Mouse (Mus musculus) embryonic facial prominence, embryonic 15.5 days (tissue): ENCODE data around the gene Olfr12. TPM values are rescaled to one million over a fixed set of nuclear protein-coding genes. Genes with fewer than 3 reads are reported as not detected.
A peak's percentile ranks its signal among the peaks of the same experiment; 100 is the strongest.

Source experiments
- ATAC-seq: fragments of 200-750 bp; cut with Nextera tagmentation; 2 replicates; pipeline ENCODE4 v1.8.0; 2017; ENCODE audit warnings: low read depth, moderate TSS enrichment; ENCODE audit not compliant: insufficient number of reproducible peaks, low FRiP score, low TSS enrichment
- H3K27ac ChIP-seq: fragments of 300-500 bp; sonication (generic); replicated peaks from 2 replicates; pipeline ENCODE4 v1.5.1; 2015; ENCODE audit warnings: mild to moderate bottlenecking, inconsistent platforms
- H3K27me3 ChIP-seq: fragments of 300-500 bp; sonication (generic); 2 replicates; pipeline ENCODE4 v1.6.1; 2015; ENCODE audit warnings: inconsistent platforms
- H3K36me3 ChIP-seq: fragments of 300-500 bp; sonication (generic); 2 replicates; pipeline ENCODE4 v1.6.1; 2015; ENCODE audit warnings: mild to moderate bottlenecking, inconsistent platforms
- H3K4me1 ChIP-seq: fragments of 300-500 bp; sonication (generic); 2 replicates; pipeline ENCODE4 v1.6.1; 2015; ENCODE audit warnings: inconsistent platforms
- H3K4me2 ChIP-seq: fragments of 300-500 bp; sonication (generic); replicated peaks from 2 replicates; pipeline ENCODE4 v1.6.1; 2015; ENCODE audit warnings: mild to moderate bottlenecking, inconsistent platforms
- H3K4me3 ChIP-seq: fragments of 300-500 bp; sonication (generic); replicated peaks from 2 replicates; pipeline ENCODE4 v1.5.1; 2015; ENCODE audit warnings: mild to moderate bottlenecking, inconsistent platforms
- H3K9ac ChIP-seq: fragments of 300-500 bp; sonication (generic); 2 replicates; pipeline ENCODE4 v1.6.1; 2015; ENCODE audit warnings: inconsistent platforms
- H3K9me3 ChIP-seq: fragments of 300-500 bp; sonication (generic); replicated peaks from 2 replicates; pipeline ENCODE4 v1.6.1; 2016; ENCODE audit warnings: inconsistent platforms
- WGBS: fragments of 180-500 bp; shearing (Covaris S2); methylation state at CpG from one replicate; pipeline ENCODE4 v1.1.7; 2015; 5-methylcytosine and 5-hydroxymethylcytosine counted together
- polyA plus RNA-seq: library from polyadenylated mRNA; unstranded; fragments of >200 nt; fragmentation: Nextera tagmentation; extraction: Ambion mirVana; gene quantifications from 2 replicates; pipeline ENCODE4 v1.2.1, GENCODE M21; 2015

Gene Olfr12
- polyA plus RNA-seq, 1 experiment from 2014 or later = 0.05 TPM

DNA sequence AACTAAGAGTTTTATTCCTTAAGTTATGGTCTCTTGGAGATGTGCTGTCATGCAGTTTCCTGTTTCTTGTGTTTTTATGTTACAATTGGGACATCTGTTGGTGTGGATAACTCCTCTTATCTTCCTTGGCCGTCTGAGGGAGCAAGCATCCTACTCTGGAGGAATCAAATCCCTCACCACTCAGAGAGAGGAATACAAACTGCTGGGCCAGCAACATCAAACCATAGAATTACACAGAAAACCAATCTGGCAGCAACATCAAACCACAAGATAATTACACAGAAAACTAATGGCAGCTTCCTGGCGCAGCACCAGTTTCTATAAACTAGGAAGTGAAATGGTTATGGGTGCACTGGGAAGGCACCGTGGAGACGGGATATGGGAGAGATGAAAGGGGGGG lies 10.6 kb downstream of the Olfr12 start:
- 46% methylated on average over 4 of the region's 4 CpGs for WGBS
- Histone ChIP-seq H3K4me1 (no peaks in the 10 kb centered on the region), H3K4me2 (no peak overlapping the region), H3K27ac (no peak overlapping the region), H3K9ac (no peak overlapping the region), H3K27me3 (no peaks in the 10 kb centered on the region), H3K36me3 (no peaks in the 10 kb centered on the region), H3K9me3 (no peaks in the 10 kb centered on the region), H3K4me3 (no peak overlapping the region)
- ATAC-seq = no peak

DNA sequence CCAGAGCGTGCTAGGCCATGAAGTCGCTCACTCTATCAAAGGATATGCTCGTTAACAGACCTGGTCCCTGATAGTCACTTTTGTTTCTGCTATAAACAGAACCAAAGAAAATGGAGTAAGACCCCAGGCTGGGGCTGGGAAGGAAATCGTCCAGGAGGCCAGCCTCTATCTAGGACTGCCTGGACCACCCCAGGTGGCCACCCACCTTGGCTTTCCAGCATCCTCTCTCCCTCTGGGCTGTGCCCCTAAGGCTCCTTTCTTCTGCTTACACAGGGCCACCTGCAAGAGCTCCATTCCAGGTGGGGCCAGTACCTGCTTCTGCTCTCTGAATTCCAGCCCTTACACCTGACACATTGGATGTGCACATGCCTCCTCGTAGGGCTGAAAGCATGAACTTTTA lies 14.6 kb downstream of the Olfr12 start:
- no peak overlapping the region for H3K27ac ChIP-seq
- no peak overlapping the region for H3K4me3 ChIP-seq
- no peak overlapping the region for H3K9ac ChIP-seq
- no peaks in the 10 kb centered on the region for H3K9me3 ChIP-seq
- H3K27me3 ChIP-seq = no peaks in the 10 kb centered on the region
- no peak for ATAC-seq
- no peak overlapping the region for H3K4me2 ChIP-seq
- no peaks in the 10 kb centered on the region for H3K4me1 ChIP-seq
- WGBS = 65% methylated on average over 5 of the region's 5 CpGs
- peaks cover 13% of the 10 kb centered on the region for H3K36me3 ChIP-seq

DNA sequence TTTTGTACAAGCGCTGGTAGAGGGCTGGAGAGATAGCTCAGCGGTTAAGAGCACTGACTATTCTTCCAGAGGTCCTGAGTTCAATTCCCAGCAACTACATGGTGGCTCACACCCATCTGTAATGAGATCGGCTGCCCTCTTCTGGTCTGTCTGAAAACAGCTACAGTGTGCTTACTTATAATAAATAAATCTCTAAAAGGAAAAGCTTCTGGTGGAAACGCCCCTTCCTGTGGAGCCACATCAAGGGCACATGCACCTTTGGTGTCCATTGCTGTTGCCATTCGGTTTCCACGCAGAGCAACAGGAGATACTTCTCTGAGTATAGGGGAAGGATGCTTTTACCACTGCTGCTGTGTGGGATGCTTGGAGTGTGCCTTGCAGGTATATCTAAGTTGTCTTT lies 15.4 kb downstream of the Olfr12 start:
- H3K4me3 ChIP-seq = no peak overlapping the region
- no peak for ATAC-seq
- H3K4me2 ChIP-seq = no peak overlapping the region
- WGBS = 73% methylated on average over 6 of the region's 6 CpGs
- H3K27ac ChIP-seq = no peak overlapping the region
- H3K36me3 ChIP-seq = peaks cover 20% of the 10 kb centered on the region
- no peak overlapping the region for H3K9ac ChIP-seq
- no peaks in the 10 kb centered on the region for H3K9me3 ChIP-seq
- no peaks in the 10 kb centered on the region for H3K4me1 ChIP-seq
- H3K27me3 ChIP-seq = no peaks in the 10 kb centered on the region

DNA sequence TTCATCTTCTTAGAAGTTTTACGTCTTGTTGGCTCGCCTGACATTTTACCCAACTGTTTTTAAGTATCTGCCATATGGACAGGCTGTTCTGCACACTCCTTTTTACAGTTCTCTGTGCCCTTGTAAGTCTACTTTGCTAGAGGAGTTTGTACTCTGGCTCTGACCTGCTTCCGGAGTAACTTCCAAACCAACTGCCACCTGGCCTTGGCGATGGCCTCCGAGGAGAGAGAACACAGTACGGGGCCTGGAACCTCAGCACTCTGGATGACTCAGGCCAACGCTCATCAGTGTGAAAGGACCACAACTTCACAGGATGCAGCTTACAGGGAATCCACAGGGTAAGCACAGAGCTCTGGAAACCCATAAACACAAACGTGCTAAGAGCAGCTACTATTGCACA lies 16.1 kb downstream of the Olfr12 start:
- Histone ChIP-seq H3K9me3 (no peaks in the 10 kb centered on the region), H3K27me3 (no peaks in the 10 kb centered on the region), H3K4me1 (no peaks in the 10 kb centered on the region), H3K9ac (no peak overlapping the region), H3K27ac (no peak overlapping the region), H3K36me3 (peaks cover 28% of the 10 kb centered on the region), H3K4me3 (no peak overlapping the region), H3K4me2 (no peak overlapping the region)
- 80% methylated on average over 8 of the region's 8 CpGs for WGBS
- ATAC-seq = no peak

DNA sequence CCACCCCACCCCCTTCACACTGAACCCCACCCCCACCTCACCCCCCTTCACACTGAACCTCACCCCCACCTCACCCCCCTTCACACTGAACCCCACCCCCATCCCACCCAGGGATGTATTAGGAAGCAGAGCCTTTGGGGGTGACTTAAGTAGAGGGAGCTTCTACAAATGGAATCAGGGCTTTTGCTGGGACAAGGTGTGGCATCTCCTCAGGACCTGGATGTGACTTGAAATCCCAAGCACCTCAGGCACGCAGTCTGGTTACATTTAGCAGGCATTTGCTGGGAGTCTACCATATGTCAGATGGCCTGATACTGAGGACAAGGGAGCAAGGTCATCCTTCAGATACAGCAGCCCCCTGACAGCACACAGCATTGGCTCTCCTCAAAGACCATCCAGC lies 17.0 kb downstream of the Olfr12 start:
- Histone ChIP-seq H3K4me1 (no peaks in the 10 kb centered on the region), H3K9ac (no peak overlapping the region), H3K27ac (no peak overlapping the region), H3K4me2 (no peak overlapping the region), H3K9me3 (no peaks in the 10 kb centered on the region), H3K36me3 (peaks cover 34% of the 10 kb centered on the region), H3K4me3 (no peak overlapping the region), H3K27me3 (no peaks in the 10 kb centered on the region)
- 51% methylated on average over 1 of the region's 1 CpGs for WGBS
- ATAC-seq = no peak

DNA sequence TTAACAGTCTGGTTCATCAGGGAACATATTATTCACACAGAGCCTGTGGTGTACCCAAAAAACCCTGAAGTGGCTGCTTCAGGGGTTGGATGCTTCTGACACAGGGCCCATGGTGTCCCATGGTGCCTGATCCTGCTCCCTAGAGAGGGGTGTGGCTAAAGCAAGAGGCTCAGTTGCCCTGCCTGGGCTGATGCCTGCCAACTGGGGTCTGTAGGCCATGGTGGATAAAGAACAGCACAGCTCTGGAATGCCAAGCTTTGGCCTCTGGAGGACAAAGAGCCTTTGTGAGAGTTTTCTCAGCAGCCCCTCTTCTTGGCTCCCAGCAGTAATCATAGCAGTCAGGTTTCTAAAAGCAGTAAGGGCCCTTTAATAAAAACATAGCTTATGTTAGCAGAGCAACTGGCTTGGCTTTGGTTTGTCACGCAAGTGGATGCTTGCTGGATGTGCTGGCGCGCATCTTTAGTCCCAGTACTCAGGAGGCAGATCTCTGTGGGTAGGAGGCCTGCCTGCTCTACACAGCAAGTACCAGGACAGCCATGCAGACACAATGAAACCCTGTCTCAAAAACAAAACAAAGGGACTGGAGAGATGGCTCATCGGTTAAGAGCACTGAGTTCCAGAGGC lies 17.5 kb downstream of the Olfr12 start:
- Histone ChIP-seq H3K9me3 (no peaks in the 10 kb centered on the region), H3K4me2 (no peak overlapping the region), H3K27ac (no peak overlapping the region), H3K9ac (no peak overlapping the region), H3K36me3 (peaks cover 37% of the 10 kb centered on the region), H3K4me1 (peaks cover 4% of the 10 kb centered on the region), H3K4me3 (no peak overlapping the region), H3K27me3 (no peaks in the 10 kb centered on the region)
- ATAC-seq = peak; percentile 51; the same call in 1 of the 2 replicates
- WGBS = 53% methylated on average over 4 of the region's 4 CpGs

DNA sequence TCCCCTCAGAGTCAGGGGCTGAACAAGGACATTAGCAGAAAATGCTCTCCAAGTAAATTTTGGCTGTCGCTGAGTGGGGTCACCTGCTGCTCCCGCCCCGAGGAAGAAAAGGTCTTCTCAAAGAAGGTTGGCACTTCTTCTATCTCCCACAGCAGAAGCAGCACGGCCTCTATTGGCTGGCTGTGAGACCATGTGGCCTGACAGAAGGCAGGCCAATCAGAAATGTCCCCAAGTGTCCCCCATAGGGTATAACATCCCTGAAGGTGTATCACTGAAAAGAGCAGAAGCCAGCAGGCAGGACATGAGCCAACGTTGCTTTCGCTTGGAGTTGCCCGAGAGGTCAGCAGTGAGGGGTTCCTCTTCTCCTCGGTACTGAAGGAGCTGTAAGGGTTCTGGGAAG lies 18.4 kb downstream of the Olfr12 start:
- Histone ChIP-seq H3K9ac (no peak overlapping the region), H3K4me2 (no peak overlapping the region), H3K9me3 (no peaks in the 10 kb centered on the region), H3K4me1 (peaks cover 13% of the 10 kb centered on the region), H3K36me3 (peaks cover 37% of the 10 kb centered on the region), H3K4me3 (no peak overlapping the region), H3K27me3 (no peaks in the 10 kb centered on the region), H3K27ac (no peak overlapping the region)
- 85% methylated on average over 8 of the region's 8 CpGs for WGBS
- no peak for ATAC-seq

DNA sequence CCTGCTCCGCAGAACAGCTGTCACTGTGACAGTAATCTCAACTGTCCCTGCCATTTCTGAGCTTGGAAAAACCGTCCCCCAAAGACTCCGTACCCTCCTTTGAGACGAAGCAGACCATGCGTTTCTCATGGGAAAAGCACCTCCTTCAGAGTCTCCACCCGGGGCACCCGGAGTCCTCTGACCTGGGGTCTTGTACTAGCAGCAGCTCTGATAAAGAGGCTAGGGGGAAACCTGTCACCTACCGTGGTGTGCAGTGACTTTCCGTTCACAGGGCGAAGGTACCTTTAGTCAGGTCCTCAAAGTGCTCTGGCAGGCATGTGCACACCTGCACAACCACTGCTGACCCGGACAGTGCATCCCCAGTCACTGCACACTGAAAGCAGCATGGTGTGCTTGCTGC lies 19.1 kb downstream of the Olfr12 start:
- ATAC-seq = no peak
- no peak overlapping the region for H3K4me3 ChIP-seq
- H3K36me3 ChIP-seq = peaks cover 37% of the 10 kb centered on the region
- H3K9me3 ChIP-seq = no peaks in the 10 kb centered on the region
- no peaks in the 10 kb centered on the region for H3K27me3 ChIP-seq
- no peak overlapping the region for H3K27ac ChIP-seq
- peaks cover 15% of the 10 kb centered on the region for H3K4me1 ChIP-seq
- 89% methylated on average over 11 of the region's 11 CpGs for WGBS
- H3K4me2 ChIP-seq = no peak overlapping the region
- no peak overlapping the region for H3K9ac ChIP-seq

DNA sequence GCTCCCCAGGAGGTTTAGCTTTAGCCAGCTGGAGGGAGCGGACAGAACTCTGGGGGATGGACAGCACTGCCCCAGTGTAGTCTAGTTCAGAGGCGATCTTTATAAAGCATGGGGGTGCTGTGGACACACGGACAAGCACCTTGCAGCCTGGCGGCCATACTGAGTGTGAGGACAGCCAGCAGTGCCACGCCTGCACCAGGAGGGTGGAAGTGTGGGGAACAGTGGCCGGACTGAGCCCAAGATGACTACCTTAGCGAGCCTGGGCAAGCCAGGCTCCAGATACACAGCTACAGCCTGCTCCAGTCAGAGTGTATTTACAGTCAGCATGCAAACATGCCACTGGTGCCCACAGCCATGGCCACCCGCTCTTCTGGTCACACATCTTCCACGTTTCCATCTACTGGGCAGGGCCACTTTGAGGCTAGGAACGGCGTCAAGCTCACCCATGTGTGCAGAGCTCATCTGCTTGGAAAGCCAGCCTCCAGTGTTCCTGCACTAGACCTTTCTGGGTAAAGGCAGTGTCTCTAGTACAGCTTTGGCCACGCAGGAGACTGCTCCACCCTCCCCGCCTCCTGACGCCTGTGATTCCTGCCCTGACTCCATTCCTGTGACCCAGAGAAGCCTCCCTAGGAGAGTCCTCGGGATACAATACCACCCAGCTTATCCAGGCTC lies 20.0 kb downstream of the Olfr12 start:
- H3K4me1 ChIP-seq = peaks cover 22% of the 10 kb centered on the region
- H3K27ac ChIP-seq = no peak overlapping the region
- 88% methylated on average over 15 of the region's 15 CpGs for WGBS
- H3K36me3 ChIP-seq = peaks cover 37% of the 10 kb centered on the region
- H3K9ac ChIP-seq = no peak overlapping the region
- H3K27me3 ChIP-seq = no peaks in the 10 kb centered on the region
- no peak for ATAC-seq
- no peak overlapping the region for H3K4me3 ChIP-seq
- H3K9me3 ChIP-seq = no peaks in the 10 kb centered on the region
- H3K4me2 ChIP-seq = no peak overlapping the region

DNA sequence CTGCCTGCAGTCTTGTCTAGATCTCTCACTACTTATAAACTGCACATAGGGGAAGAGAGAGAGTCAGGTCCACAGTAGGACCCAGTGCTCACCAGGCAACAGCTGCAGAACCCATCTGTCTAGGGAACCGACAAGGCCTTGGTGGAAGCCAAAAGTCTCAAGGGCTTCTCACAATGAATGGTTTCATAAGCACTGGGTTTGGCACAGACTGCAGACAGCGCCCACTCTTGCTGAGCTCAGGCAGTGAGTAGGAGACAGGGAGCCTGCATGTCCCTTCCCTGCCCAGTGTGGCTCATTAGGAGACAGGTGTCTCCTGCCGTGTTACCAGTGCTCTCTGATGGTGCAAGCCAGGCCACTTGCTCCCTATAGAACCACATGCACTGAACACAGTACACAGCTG lies 20.6 kb downstream of the Olfr12 start:
- H3K27ac ChIP-seq = no peak overlapping the region
- no peaks in the 10 kb centered on the region for H3K9me3 ChIP-seq
- H3K9ac ChIP-seq = no peak overlapping the region
- WGBS = 93% methylated on average over 3 of the region's 3 CpGs
- ATAC-seq = no peak
- H3K4me3 ChIP-seq = no peak overlapping the region
- peaks cover 22% of the 10 kb centered on the region for H3K4me1 ChIP-seq
- H3K4me2 ChIP-seq = no peak overlapping the region
- H3K36me3 ChIP-seq = peaks cover 37% of the 10 kb centered on the region
- no peaks in the 10 kb centered on the region for H3K27me3 ChIP-seq

DNA sequence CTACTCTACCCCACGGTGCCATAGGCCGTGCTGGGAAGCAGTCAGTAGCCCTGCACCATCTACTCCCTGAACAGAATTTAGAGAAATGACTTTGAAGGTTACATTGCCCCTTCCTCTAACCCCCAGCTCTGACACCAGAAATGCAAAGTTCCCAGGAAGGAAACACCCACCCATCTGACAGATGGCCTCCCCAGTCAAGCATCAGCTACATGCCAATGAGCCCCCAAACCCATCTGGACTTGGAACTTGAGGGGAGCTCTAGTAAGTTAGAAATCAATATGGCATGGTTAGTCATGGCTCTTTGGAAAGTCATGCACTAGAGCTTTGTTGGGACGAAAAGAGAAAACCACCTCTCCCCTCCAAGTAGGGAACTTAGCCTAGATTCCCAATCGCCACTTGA lies 21.1 kb downstream of the Olfr12 start:
- WGBS = 91% methylated on average over 4 of the region's 4 CpGs
- Histone ChIP-seq H3K9ac (no peak overlapping the region), H3K4me1 (peaks cover 22% of the 10 kb centered on the region), H3K27me3 (no peaks in the 10 kb centered on the region), H3K36me3 (peaks cover 37% of the 10 kb centered on the region), H3K9me3 (no peaks in the 10 kb centered on the region), H3K27ac (no peak overlapping the region), H3K4me2 (no peak overlapping the region), H3K4me3 (no peak overlapping the region)
- no peak for ATAC-seq

DNA sequence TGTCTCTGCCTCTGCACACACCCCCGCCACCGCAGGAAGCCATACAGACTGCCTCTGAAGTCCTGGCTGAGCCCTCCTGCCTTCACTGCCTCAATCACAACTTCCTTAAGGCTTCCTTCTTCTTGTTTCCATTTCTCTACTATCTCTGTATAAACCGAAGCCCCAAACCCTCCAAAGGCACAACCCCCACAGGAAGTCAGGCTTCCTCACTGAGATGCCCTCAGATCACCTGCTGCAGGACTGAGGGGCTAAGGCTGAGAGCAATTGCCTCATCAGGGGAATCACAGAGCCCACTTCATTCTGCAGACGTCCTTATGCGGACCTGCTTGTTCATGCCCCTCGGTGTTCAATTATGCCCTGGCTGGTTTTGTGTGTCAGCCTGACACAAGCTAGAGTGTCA lies 22.8 kb downstream of the Olfr12 start:
- Histone ChIP-seq H3K4me1 (peaks cover 22% of the 10 kb centered on the region), H3K4me3 (peak overlapping the region; percentile 96), H3K9me3 (no peaks in the 10 kb centered on the region), H3K36me3 (peaks cover 37% of the 10 kb centered on the region), H3K27me3 (no peaks in the 10 kb centered on the region), H3K9ac (peak overlapping the region; percentile 96; the same call in 1 of the 2 replicates), H3K27ac (no peak overlapping the region), H3K4me2 (peak overlapping the region; percentile 90)
- ATAC-seq = no peak
- 78% methylated on average over 6 of the region's 6 CpGs for WGBS
